Mouse (Mus musculus): Measurements from ENCODE around the gene Gm11032.

DNA sequence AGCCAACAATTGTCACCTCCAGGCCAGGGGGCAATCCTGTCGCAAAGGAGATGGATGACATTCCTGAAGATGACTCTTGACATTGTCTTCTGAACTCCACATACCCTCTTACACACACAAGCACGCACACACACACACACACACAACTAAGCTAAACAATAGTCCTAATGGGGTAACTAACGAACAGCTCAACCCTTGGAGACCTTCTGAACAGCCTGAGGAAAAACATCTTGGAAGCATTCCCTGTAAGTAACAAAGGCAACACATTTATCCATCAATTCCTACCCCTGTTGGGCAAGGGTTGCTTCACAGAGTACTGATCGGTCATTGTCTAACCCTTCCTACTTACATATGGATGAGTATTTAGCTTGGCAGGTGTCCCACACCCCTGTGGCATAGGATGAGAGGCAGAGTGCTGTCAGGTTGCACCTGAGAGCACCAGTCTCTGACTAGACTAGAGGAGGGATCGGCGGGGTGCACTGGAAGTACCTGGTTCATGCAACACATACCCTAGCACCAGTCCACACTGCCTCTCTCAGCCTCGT is 2.6 kb downstream of the Gm11032 start:
- no peak for TF ChIP-seq CTCF (IDR thresholded peaks at IDR 0.05)
- no peak for TF ChIP-seq EP300 (IDR thresholded peaks at IDR 0.05)
